Mouse (Mus musculus): Measurements from ENCODE around the gene Mbtps2. TPM values are rescaled to one million over a fixed set of nuclear protein-coding genes. Genes with fewer than 3 reads are reported as not detected.

The Mbtps2 gene
- total and polyA plus RNA-seq, 3 experiments = 7.0 to 209 (median 31.8) TPM

- TF ChIP-seq EP300 (IDR thresholded peaks at IDR 0.05; ENCODE audit: low read depth in 1 of 2, low read length in 2 of 2) (peak; percentile 85 to 87), SIN3A (IDR thresholded peaks at IDR 0.05; ENCODE audit: low read length) (peak; percentile 62), TBP (IDR thresholded peaks at IDR 0.05; ENCODE audit: low read depth, low read length) (no peak), GATA1 (IDR thresholded peaks at IDR 0.05; ENCODE audit: low read depth, low read length) (peak; percentile 85), MAFK (IDR thresholded peaks at IDR 0.05; ENCODE audit: borderline replicate concordance, low read depth, low read length) (no peak; the same call in 1 of the 2 replicates), GABPA (IDR thresholded peaks at IDR 0.05; ENCODE audit: low read depth, low read length) (no peak), MEF2A (IDR thresholded peaks at IDR 0.05; ENCODE audit: extremely low read depth, insufficient replicate concordance, low read depth, low read length, poor library complexity, severe bottlenecking) (no peak), HCFC1 (IDR thresholded peaks at IDR 0.05; ENCODE audit: low read depth, low read length) (peak; percentile 51), MYB (IDR thresholded peaks at IDR 0.05; ENCODE audit: low read depth, low read length) (no peak), MYC (IDR thresholded peaks at IDR 0.05; ENCODE audit: low read depth, low read length) (peak; percentile 77; the same call in 1 of the 2 replicates), ZMIZ1 (IDR thresholded peaks at IDR 0.05; ENCODE audit: low read depth, low read length) (no peak), TCF12 (IDR thresholded peaks at IDR 0.05; ENCODE audit: low read depth, low read length) (peak; percentile 87), ELF1 (IDR thresholded peaks at IDR 0.05; ENCODE audit: low read depth, low read length) (0 out of 2 replicates have a peak, but pooled peaks have one; percentile 26), ZC3H11A (IDR thresholded peaks at IDR 0.05; ENCODE audit: low read depth, low read length) (no peak), POLR2AphosphoS5 (IDR thresholded peaks at IDR 0.05; ENCODE audit: borderline replicate concordance, low read depth, low read length) (no peak), CHD2 (IDR thresholded peaks at IDR 0.05; ENCODE audit: low read length) (no peak)
These were observed 2.6 kb downstream of the Mbtps2 start (continued) for GRCm38 (mm10) chrX:157595927-157596326.

DNA sequence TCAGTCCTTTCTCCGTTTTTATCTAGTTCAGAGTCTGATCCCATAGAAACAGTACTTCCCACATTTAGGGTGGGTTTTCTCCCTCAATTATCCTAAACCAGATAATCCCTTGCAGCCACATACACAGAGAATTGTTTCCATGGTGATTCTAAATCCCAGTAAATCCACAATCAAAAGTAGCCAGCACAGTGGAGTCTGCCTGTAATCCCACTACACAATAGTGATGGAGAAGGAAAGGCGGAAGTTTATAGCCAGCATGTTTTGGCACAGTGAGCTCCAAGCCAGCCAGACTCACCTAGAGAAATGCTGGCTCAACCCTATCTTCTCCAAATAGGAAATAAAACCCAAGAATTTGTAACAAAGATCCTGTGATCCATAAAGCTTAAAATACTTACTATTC is 3.9 kb downstream of the Mbtps2 start:
- TF ChIP-seq GABPA (IDR thresholded peaks at IDR 0.05; ENCODE audit: low read depth, low read length) (no peak), POLR2AphosphoS5 (IDR thresholded peaks at IDR 0.05; ENCODE audit: borderline replicate concordance, low read depth, low read length) (no peak), MAZ (IDR thresholded peaks at IDR 0.05; ENCODE audit: low read depth, low read length) (no peak), POLR2A (IDR thresholded peaks at IDR 0.05; ENCODE audit: control insufficient read depth in 1 of 2, insufficient read depth in 1 of 2, low read depth in 1 of 2, low read length in 2 of 2, poor library complexity in 1 of 2) (no peak), CTCF (IDR thresholded peaks at IDR 0.05 in 2 of 3, conservative IDR thresholded peaks at IDR 0.05 in 1 of 3; ENCODE audit: control insufficient read depth in 1 of 3, insufficient read depth in 1 of 3, low read depth in 2 of 3, low read length in 3 of 3, poor library complexity in 1 of 3, severe bottlenecking in 1 of 3) (no peak), CHD2 (IDR thresholded peaks at IDR 0.05; ENCODE audit: low read length) (no peak), ZMIZ1 (IDR thresholded peaks at IDR 0.05; ENCODE audit: low read depth, low read length) (no peak), TAL1 (IDR thresholded peaks at IDR 0.05; ENCODE audit: low read length) (no peak), TCF12 (IDR thresholded peaks at IDR 0.05; ENCODE audit: low read depth, low read length) (no peak), RAD21 (IDR thresholded peaks at IDR 0.05; ENCODE audit: low read depth, low read length) (no peak), EP300 (IDR thresholded peaks at IDR 0.05; ENCODE audit: low read depth in 1 of 2, low read length in 2 of 2) (no peak), RCOR1 (IDR thresholded peaks at IDR 0.05; ENCODE audit: low read depth, low read length) (no peak), ETS1 (IDR thresholded peaks at IDR 0.05; ENCODE audit: low read depth, low read length) (no peak), NRF1 (IDR thresholded peaks at IDR 0.05; ENCODE audit: insufficient read depth, low read depth, low read length, poor library complexity, severe bottlenecking) (no peak), CHD1 (IDR thresholded peaks at IDR 0.05; ENCODE audit: low read depth, low read length) (no peak), TBP (IDR thresholded peaks at IDR 0.05; ENCODE audit: low read depth, low read length) (no peak), MXI1 (IDR thresholded peaks at IDR 0.05; ENCODE audit: low read depth, low read length) (no peak), JUND (IDR thresholded peaks at IDR 0.05; ENCODE audit: low read depth, low read length) (no peak), MAFK (IDR thresholded peaks at IDR 0.05; ENCODE audit: borderline replicate concordance, low read depth, low read length) (no peak), E2F4 (IDR thresholded peaks at IDR 0.05; ENCODE audit: borderline replicate concordance, low read depth, low read length) (no peak)
- no peak overlapping the region for H3K9ac ChIP-seq (ENCODE audit: control insufficient read depth, low read depth, low read length, poor library complexity, severe bottlenecking)
- no peaks in the 10 kb centered on the region for H3K27me3 ChIP-seq (ENCODE audit: control insufficient read depth in 1 of 2, insufficient read depth in 2 of 2, low read length in 2 of 2)
- peaks cover 1 to 20% of the 10 kb centered on the region in 2 experiments; a peak in 3 of 4 replicates for H3K36me3 ChIP-seq (ENCODE audit: control insufficient read depth in 1 of 2, insufficient read depth in 2 of 2, low read length in 2 of 2)
- peaks cover 11% of the 10 kb centered on the region in 2 experiments for H3K4me1 ChIP-seq (ENCODE audit: control insufficient read depth in 1 of 2, insufficient read depth in 2 of 2, low read length in 2 of 2)
- no peak overlapping the region for H3K4me3 ChIP-seq (ENCODE audit: control insufficient read depth in 1 of 2, insufficient read depth in 1 of 2, low read depth in 2 of 2, low read length in 2 of 2)
- H3K9me3 ChIP-seq (replicated peaks; ENCODE audit: insufficient read depth, low read length) = no peaks in the 10 kb centered on the region
- no peak overlapping the region for H3K27ac ChIP-seq (ENCODE audit: control insufficient read depth, low read depth, low read length)
- no peak for DNase-seq (ENCODE audit: low read depth, low spot score)
- H3K79me2 ChIP-seq (ENCODE audit: control insufficient read depth, insufficient read depth, low read length, poor library complexity) = peaks cover 17% of the 10 kb centered on the region
